Mouse (Mus musculus): ENCODE measurements around the gene Farp2. TPM values are rescaled to one million over a fixed set of nuclear protein-coding genes. Genes with fewer than 3 reads are reported as not detected.

Gene Farp2
- total RNA-seq, 2 experiments from 2014 or later: 19.3 to 22.9 TPM

Other genes starting within 250 kb of the Farp2 start
- 10 to 100 TPM; 30.1 to 30.3 TPM for gene Mterf4, start 206.2 kb upstream of the Farp2 start, total RNA-seq (2021)
- gene Ppp1r7, start 169.2 kb upstream of the Farp2 start, total RNA-seq (2021): 10 to 100 TPM; 30.6 to 35.3 TPM
- gene Pask, start 168.6 kb upstream of the Farp2 start, total RNA-seq (2021): 10 to 100 TPM; 11.4 to 15.9 TPM
- not detected for gene Ano7, start 138.1 kb upstream of the Farp2 start, total RNA-seq (2021)
- 100 to 1,000 TPM; 306 to 308 TPM for gene Hdlbp, start 33.3 kb upstream of the Farp2 start, total RNA-seq (2021)
- gene Stk25, start 146.6 kb downstream of the Farp2 start, total RNA-seq (2021): 100 to 1,000 TPM; 164 to 171 TPM
- 10 to 100 TPM; 22.5 to 25.4 TPM for gene Bok, start 173.6 kb downstream of the Farp2 start, total RNA-seq (2021)
- 10 to 100 TPM; 79.9 to 87.1 TPM for gene Atg4b, start 239.4 kb downstream of the Farp2 start, total RNA-seq (2021)
- gene Thap4, start 242.8 kb downstream of the Farp2 start, total RNA-seq (2021): 10 to 100 TPM; 61.4 to 61.9 TPM